Mouse (Mus musculus): Measurements from ENCODE around the gene Trpt1.

Gene Trpt1

DNA sequence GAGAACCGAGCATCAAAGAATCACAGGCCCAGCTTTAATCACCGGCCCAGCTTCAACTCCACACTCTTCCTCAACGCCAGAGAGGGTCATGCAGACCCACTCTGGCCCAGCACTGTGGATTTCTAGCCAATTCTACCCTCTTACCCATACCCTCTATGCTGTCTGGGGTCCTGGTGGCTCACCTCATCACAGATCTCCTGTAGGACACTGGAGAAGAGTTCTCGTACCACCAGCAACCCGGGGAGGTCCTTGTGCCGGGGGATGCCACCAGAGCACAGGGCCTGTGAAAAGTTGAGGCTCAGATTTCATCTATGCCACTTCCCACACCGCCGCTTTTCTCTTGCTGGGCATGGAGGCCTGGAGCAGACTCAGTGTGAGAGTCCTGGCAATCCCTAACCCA is 1.4 kb upstream of the Trpt1 start:
- DNase-seq, result peak in 1 of 2 experiments; percentile 21

DNA sequence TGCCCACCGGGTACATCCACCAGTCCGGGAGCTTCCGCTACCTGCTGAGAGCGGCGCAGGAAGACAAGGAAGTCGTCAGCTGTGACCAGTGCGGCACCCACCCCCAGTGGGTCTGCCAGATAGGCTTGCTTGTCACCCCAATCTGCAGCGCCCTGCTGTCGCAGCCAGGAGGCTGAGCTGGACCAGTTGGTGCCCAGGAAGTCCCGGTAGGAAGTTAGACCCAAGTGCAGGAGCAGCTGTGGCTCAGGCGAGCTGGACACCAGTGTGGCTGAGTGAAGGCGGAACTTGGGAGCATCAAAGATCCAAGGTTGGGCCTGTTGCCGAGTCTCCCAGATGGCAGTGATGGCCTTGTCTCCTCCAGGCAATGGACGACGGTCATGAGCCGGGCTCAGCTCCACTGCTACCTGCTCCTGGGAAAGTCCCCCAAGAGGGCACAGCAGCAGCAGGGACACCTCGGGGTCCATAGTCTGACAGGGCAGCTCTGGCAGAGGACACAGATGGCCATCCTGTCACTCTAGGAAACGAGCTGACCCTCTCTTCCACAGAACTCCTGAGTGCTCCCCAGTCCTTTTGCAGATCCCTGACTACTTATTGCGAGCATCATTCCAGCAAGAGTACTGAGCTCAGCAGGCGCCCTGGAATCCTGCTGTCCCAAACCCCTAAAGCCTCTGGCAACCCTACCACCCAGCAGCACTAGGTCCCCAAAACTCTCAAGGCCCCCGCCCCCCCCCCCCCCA is 508 bp upstream of the Trpt1 start:
- DNase-seq, result peak; percentile 66 to 76

DNA sequence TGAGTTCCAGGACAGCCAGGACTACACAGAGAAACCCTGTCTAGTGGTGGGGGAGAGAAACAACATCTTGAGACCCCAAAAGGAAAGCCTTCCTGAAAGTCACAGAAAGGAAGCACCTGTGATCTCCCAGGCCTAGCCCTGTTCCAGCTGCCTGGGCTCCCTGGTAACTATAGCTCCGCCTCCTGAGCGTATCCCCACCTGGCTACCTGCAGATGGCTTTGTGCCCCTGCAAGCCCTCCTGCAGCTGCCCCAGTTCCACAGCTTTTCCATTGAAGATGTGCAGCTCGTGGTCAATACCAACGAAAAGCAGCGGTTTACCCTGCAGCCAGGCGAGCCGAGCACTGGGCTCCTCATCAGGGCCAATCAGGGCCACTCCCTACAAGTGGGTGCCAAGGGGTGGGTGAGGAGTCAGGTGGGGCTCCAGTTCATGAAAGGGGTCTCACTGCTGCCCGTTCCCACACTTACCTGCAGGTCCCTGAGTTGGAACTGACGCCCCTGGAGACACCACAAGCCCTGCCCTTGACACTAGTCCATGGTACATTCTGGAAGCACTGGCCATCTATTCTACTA is 1.9 kb downstream of the Trpt1 start:
- no peak for DNase-seq

DNA sequence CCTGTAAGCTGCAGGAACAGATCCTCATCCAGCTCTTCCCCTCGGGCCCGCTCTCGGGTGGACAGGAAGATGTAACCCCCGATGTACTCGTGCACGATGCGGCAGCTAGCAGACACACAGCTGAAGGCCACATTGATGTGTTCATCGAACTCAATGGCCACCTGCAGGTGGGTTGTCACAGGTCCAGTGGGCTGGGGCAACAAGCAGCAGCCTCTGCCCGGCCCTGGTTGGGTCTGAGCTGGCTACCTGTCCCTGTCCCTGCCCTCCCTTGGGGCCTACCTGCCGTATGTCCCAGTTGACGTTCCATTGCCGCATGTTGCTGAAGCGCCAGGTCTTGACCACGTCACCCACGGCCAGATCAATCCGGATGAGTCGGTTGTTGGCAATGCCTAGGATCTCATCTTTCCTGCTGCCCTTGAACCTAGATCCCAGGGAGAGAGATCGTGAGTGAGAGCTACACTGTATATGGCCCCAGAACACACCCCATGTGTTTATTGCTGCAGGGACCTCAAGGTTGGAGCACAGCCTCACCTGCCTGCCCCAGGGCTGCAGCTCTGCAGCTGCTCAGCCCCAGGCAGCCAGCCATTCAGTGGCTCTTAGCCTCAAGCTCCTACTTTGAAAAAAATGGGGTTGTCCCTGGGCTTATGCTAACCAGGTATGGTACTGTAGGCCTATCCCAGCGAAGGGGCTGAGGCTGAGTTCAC is 3.6 kb downstream of the Trpt1 start:
- peak in 1 of 2 experiments; percentile 23 for DNase-seq

DNA sequence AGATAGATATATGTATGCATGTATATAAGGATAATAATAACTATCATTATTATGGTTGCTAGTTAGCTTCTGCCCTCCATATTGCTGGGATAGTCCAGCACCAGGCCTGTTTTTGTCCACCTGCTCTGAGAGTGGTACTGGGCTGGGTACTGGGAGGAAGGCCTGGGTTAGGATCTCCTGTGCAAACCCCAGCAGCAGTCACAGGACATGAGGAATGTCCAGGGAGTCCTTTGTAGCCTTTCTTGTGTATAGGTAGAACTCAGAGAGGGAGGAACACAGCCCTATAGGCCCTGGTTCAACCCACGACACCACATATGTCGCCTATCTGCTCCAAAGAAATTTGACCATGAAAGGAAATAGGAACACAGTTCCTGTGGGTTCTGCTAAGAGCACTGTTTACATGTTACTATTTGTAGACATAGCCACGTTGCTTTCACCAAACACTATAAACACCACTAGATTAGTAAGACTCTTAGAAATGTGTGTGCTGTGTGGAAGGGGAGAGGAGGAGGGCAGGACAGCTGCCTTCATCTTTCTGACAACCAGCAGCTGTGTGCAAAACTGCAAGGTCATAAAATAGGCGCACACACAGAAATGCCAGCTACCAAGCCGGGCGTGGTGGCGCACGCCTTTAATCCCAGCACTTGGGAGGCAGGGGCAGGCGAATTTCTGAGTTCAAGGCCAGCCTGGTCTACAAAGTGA is 11.1 kb downstream of the Trpt1 start:
- no peak for DNase-seq

DNA sequence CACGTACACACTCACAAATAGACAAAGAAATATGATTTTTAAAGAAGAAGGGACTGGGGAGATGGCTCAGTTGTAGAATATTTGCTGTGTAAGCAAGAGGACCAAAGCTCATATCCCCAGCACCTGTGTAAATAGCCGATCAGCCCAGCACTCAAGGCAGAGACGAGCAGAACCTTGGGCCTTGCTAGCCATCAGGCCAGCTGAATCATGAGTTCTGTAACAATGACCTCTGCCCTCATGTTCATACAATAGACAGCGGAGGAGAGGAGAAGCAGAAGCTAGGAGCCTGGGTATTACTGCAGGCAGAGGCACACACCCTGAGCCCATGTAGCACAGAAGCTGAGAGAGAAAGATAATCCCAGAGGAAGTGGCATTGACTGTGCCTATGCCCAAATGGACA is 16.5 kb downstream of the Trpt1 start:
- no peak for DNase-seq

DNA sequence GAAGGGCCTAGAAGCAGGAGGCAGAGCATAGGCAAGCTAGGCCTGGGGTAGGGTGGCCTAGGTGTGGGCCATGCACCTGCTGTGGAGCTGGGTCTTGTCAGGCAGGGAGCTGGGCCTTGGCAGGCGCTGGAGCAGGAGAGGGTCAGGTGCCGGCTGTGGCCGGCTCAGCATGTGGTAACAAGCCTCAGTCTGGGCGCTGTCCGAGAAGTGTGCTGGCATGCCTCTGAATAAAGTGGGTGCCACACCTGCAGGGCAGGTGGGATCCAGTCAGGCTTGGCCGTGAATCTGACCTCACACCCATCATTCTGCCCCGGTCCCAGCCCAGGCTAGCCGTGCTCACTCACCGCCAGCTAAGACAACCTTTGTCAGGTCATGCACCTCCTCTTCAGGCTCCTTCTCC is 18.1 kb downstream of the Trpt1 start:
- DNase-seq, result no peak

DNA sequence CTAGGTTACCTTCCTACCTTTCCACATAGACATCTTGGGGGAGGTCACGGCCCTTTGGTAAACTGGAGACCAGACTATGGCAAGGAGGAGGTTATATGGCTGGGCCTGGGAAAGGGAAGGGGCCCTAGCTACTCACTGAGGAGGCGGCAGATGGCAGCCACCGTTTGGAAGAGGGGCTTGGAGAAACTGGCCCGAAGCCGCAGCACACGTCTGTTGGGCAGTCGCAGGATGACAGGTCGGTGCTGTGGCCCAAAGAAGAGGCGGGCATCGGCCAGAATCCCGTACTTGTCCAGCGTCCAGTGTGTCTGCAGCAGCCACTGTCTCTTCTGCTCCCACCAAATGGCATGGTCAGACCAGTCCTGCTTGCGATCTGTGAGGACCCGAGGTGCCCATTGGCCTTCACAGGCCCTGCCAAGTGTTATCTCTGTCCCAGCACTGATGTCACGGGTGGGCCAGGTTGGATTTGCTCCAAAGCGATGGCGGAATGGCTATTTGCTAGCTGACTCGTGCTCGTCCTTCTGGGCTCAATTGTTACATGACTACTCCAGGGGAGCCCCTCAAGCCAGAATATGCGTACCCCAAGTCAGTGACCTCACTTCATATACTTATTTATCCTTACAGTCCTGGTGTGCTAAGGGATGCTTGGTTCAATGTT is 18.7 kb downstream of the Trpt1 start:
- DNase-seq, result no peak

DNA sequence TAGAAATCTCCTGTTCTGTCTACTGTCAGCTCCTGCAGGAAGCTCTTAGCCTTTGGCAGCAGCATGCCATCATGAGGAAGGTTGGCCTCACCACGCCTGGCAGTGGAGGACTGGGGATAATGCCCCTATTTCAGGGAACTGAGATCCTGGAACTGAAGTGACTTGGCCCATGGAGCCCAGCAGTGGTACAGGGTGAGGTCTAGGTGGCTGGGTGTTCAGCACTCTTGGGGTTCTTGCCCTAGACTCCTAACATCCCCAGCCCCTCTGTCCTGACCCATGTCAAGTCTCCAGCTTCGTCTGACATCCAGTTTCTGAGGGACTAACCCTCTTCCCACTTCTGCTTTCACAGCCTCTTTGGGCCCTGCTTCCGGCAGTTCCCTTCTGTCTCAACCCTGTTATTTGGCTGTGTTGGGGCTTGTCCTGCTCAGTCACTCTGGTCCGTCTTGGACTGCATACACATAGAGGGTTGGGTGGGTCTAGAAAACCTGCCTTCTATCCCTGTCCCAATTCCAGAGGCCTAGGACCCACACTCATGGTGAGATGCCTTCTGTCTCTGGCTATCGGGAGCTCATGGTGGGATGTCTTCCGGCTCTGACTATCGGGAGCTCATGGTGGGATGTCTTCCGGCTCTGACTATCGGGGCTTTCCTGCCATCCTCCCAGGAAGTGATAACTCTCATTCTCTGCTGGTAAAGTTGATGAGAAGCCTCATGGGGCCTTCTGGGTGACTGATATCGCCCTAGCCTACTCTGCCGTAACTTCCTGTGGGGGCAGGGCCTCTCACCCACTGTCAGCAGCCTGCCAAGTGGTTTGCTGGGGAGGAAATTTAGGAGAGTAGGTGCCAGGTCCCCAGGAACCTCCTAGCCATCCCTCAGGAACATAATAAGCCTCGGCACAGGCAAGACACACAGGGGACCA is 21.9 kb downstream of the Trpt1 start:
- DNase-seq, result no peak

DNA sequence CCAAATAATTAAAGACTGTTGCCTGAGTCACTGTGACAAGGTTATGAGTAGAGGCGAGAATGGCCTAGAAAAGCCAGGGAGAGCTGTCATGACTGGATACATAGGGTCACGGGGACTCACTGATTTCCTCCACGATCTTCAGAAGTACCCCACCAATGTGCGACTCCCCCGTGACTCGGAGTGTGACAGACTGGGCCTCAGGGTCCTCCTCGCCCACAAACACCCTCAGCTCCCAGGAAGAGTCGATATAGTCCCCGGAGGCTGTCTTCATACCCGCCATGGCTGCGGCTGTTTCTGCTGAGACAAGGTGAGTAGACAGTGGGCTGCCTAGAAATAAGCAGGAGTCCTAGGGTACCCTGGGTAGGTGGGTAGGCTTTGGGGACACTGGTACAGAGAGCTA is 22.6 kb downstream of the Trpt1 start:
- no peak for DNase-seq

DNA sequence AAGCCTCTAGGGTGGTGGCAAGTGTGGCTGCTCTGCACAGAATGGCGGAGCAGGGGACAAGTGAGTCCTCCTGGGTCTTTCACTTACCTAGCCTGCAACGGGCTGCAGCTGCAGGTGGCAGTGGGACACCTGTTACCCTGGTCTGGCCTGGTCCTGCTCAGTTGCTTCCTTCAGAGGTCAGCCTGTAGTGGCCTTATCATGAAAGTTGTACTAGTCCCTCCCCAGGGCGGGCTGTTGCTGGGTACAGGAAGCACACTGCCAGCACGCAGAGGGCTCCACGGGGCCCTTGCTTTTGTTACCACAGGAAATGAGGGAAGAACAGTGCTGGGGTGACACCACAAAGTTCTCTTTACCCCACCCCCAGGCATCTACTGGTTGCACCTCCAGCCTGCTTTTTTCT is 23.3 kb downstream of the Trpt1 start, which contains the start of gene Fermt3:
TSS of gene Fermt3 (minus strand) at position 279 of the 400 bp plus-strand sequence.
- DNase-seq, result no peak

DNA sequence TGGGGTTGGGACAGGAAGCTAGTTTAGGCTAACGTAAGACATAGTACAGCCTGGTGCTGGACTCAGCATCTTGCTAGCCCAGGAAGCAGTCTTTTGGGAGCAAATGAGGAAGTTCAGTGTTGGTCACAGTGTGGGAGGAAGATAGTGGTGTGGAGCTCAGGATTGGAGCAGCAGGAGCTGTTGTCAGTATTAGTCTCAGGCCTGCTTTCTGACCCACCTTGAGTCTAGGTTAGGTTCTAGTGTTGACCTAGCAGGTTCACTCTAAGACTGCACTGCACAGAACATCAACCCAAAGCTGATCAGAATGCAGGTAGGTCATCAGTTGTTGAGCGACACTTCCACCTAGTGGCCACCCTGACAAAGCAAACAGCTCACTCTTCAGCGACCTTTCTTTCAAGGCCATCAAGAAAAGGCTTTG is 24.3 kb downstream of the Trpt1 start:
- peak; percentile 67 to 81 for DNase-seq

DNA sequence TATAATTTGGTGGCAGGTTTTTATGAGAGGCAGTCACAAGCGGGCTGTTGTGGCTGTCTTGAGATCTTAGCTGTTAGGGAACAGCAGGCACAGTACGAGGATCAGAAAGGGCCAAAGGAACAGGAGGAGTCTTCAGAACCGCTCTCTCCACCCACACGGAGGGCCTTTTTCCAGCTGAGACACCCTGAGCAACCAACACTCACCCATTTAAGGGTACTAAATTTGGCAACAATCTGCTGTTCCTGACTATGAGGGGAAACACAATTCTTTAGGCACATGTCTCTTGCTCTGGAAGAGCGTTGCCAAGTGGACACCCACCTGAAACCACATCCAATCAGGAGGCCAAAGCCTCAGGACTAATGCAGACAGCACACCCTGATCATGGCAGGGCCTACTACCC is 33.6 kb downstream of the Trpt1 start:
- no peak for DNase-seq

DNA sequence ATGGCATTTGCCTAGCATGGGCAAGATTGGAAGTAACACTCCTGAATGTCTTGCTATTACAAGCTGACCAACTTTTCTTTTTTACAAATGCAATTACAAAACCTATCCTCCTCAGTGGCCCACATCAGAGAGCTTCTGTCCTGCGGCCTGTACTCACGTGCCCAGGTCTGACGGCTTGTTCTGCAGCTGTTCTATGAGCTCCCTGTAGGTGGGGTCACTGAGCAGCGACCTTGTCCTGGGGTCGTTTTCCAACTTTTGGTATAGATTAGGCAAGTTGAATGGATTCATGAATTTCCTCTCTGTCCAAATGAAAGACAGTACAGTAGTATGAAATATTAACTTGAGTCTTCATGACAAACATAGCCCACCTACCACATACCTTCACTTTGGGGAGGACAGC is 38.1 kb downstream of the Trpt1 start:
- DNase-seq, result no peak

DNA sequence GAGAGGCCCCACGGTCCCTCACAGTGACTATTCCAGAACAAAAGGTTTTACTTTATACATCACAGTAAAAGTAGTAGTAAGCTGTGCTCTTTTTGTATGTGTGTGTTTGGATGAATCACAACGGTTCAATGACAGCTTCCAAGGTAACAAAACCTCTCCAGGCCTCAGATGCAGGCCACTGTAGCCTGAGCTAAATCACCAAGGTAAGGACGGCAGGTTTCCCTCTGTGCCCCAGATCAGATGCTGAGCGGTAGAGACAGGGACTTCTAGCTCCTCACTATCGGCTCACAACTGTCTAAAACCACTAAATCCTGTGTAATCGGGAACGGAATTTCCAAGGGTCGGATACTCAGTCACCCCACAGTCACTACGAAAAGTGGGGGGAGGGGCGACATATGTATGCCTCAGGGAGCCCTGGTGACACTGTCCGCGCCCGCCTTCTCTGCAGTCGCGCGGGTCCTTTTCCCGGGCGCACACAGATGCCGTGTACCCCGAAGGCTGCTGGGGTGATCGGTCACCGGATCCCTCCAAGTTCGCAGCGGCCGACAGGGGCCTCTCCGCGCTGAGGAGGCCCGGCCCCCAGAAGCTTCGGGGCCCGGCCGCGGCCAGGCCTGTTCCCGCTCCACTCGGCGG is 43.3 kb downstream of the Trpt1 start:
- DNase-seq, result peak in 1 of 2 experiments; percentile 76

DNA sequence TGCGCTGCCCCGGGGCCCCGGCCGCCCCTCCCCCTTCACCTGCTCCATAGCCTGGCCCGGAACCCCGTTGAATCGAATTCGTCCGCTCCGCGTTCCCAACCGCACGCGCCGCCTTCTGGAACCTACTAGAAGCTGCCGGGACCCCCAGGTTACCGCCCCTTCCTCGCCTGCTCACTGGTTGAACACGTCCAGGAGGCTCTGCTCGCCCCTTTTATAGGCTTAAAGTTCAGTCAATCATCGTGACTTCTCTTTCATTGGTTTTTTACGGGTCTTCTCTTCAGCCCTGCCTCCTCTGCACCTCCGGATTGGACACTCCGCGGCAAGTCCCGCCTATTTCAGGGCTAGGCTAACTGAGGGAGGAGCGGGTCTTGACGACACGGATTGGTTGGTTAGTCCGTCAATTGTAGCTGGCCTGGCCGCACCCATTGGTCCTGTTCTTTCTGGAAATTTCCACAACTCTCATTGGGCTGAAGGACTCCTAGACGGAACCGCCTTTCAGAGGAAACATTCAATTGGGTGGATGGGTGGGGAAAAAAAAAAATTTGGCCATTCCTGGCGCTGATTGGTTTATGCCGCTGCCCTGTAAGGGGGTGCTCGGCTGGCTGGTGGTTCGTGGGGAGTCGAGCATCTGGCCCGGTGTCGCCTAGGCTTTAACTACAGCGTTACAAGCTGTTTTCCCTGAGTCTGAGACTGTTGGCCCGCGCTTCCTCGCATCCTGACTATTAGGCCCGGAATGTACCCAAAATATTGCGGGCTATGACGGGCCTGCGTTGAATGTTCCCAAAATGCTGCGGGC is 44.1 kb downstream of the Trpt1 start, which contains the start of gene Stip1:
TSS of gene Stip1 (minus strand) at position 127 of the 796 bp plus-strand sequence.
- DNase-seq, result peak; percentile 97 to 99

DNA sequence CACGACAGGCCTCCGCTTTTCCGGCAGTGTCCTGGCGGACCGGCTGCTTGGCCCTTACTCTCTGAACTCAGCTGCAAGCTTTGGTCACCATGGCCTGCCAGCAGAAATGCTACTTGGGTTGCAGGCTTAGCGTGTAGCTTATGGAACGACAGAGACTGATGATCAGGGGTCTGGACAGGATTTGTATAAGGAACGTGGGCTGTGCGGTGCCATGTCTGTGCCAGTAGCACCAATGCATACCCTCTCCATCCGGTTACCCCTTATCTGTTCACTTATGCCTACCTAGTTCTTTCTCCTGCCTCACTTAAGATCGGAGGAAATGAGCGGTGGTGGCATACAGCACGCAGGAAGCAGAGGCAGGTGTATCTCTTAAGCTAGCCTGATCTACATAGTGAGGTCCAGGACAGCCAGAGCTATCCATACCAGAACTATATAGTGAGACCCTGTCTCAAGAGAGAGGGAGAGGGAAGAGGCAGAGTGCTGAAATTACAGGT is 44.8 kb downstream of the Trpt1 start:
- no peak for DNase-seq

DNA sequence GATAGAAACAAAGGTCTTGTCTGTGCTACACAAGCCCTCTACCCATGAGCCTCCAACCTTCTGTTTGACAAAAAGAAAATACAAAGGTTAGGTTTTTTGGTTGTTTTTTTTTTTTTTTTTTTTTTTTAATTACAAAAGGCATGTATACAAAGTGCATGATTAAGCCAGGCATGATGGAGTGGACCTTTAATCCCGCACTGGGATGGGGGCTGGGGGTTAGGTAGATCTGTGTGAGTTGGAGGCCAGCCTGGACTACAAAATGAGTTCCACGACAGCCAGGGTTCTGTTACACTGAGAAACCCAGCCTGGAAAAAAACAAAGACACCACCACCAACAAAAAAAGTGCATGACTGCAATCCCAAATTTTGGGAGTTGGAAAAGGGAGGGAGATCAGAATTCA is 45.2 kb downstream of the Trpt1 start:
- no peak for DNase-seq

DNA sequence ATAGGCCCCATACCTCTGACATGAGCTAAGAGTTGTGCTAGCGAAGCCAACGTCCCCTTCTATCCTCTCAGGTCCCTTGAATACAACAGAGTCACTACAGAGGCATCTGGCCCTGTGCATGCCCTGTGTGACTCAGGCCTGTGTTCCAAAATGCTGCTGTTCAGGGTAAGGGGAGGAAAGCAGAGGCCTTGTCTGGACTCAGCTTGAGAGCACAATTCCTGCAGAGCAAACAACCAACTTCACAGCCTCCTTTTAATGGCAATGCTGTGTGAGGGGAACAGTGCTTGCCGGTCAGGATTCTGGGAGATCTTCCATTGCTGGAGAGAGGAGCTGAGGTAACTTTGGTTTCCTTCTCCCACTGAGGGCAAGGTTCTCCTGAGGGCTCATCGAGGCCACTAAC is 48.3 kb downstream of the Trpt1 start:
- no peak for DNase-seq

DNA sequence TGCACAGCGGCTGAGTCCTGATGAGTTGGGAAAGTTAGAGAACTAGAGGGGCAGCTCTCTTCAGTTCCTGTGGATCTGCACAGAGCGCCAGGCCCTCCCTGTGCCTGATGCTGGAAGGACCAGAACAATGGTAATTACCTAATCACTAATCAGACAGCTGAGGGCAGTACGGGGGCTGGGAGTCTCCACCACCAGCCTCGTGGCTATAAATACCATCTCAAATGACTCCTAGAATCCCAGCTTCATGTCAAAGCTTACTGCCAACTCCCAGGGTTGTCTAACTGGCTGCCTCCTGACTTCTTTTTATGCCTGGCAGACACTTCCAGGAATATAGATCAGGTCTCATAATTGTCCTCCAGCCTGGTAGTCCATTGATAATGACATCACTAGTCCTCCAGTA is 48.8 kb downstream of the Trpt1 start:
- no peak for DNase-seq
